Mouse (Mus musculus) liver, postnatal 0 days (tissue): Measurements from ENCODE around the gene Tmem178.

ENCODE experiments used
- CTCF ChIP-seq: sonication (generic); IDR thresholded peaks from 2 replicates; pipeline ENCODE4 v1.5.1; 2016; ENCODE audit warnings: antibody characterized with exemption, low read depth
- EP300 ChIP-seq: IDR thresholded peaks from 2 replicates; pipeline ENCODE4 v1.6.1; 2016; ENCODE audit warnings: antibody characterized with exemption, low read depth, mild to moderate bottlenecking

DNA sequence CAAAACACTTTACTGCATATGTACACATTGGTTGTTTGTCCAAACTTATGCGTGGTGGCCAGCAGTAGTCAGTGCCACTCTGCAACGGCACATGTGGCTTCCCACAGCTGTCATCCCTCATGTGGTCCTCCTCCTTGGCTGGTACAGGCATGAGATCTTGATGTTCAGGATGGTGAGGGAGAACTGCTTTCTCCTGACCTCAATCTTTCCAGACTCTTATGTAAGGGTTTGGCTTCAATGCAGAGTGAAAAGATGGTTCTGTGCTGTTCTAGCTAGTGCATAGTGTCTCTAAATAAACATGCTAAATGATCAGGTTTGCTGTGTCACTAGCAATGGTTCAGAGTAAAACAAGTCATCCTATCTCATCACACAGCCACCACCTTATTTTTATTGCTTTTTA, 17.3 kb upstream of the Tmem178 start:
- TF ChIP-seq CTCF, result no peak
- no peak for TF ChIP-seq EP300
